Mouse (Mus musculus) intestine, postnatal 0 days (tissue): ENCODE results near the gene Gm20716. TPM values are rescaled to one million over a fixed set of nuclear protein-coding genes. Genes with fewer than 3 reads are reported as not detected.
"Not testable (repeated sequence)": the region's sequence is repeated elsewhere in the genome, so short reads cannot be mapped to it uniquely, and the experiment has no call there.

Experiments used
- ATAC-seq: fragments of 200-750 bp; cut with Nextera tagmentation; 2 replicates; pipeline ENCODE4 v1.8.0; 2017; ENCODE audit warnings: mild to moderate bottlenecking, moderate TSS enrichment, moderate library complexity
- H3K27ac ChIP-seq: fragments of 300-500 bp; sonication (generic); 2 replicates; pipeline ENCODE4 v1.5.1; 2014; ENCODE audit warnings: mild to moderate bottlenecking, low read depth, low read length, moderate library complexity
- H3K27me3 ChIP-seq: fragments of 300-500 bp; sonication (generic); replicated peaks from 2 replicates; pipeline ENCODE4 v1.6.1; 2014; ENCODE audit warnings: low read length, mixed read lengths; ENCODE audit not compliant: control insufficient read depth, insufficient read depth
- H3K36me3 ChIP-seq: fragments of 300-500 bp; sonication (generic); 2 replicates; pipeline ENCODE4 v1.6.1; 2014; ENCODE audit warnings: mild to moderate bottlenecking, moderate library complexity; ENCODE audit not compliant: control insufficient read depth, insufficient read depth
- H3K4me1 ChIP-seq: fragments of 300-500 bp; sonication (generic); replicated peaks from 2 replicates; pipeline ENCODE4 v1.6.1; 2014; ENCODE audit warnings: antibody characterized with exemption, low read length, mixed read lengths; ENCODE audit not compliant: control insufficient read depth, insufficient read depth
- H3K4me2 ChIP-seq: fragments of 300-500 bp; sonication (generic); replicated peaks from 2 replicates; pipeline ENCODE4 v1.6.1; 2014; ENCODE audit warnings: low read depth, mild to moderate bottlenecking, moderate library complexity
- H3K4me3 ChIP-seq: fragments of 300-500 bp; sonication (generic); 2 replicates; pipeline ENCODE4 v1.5.1; 2014; ENCODE audit warnings: low read depth, low read length
- H3K9ac ChIP-seq: fragments of 300-500 bp; sonication (generic); 2 replicates; pipeline ENCODE4 v1.6.1; 2014; ENCODE audit warnings: mild to moderate bottlenecking, low read depth, low read length
- H3K9me3 ChIP-seq: fragments of 300-500 bp; sonication (generic); 2 replicates; pipeline ENCODE4 v1.6.1; 2016; ENCODE audit warnings: mixed run types; ENCODE audit not compliant: control insufficient read depth
- CTCF ChIP-seq: sonication (generic); IDR thresholded peaks from 2 replicates; pipeline ENCODE4 v1.5.1; 2016; ENCODE audit warnings: low read depth, mild to moderate bottlenecking, control low read depth, antibody characterized with exemption, moderate library complexity
- WGBS: fragments of 180-500 bp; shearing (Covaris S2); extraction: QIAGEN DNeasy Blood & Tissue Kit; methylation state at CpG from one replicate; pipeline ENCODE4 v1.1.7; 2014; 5-methylcytosine and 5-hydroxymethylcytosine counted together
- polyA plus RNA-seq: library from polyadenylated mRNA; unstranded; fragments of >200 nt; fragmentation: Nextera tagmentation; extraction: Ambion mirVana; gene quantifications from 2 replicates; pipeline ENCODE4 v1.2.1, GENCODE M21; 2015

Gm20716 gene
- polyA plus RNA-seq, 1 experiment from 2014 or later: 4.8 TPM

GRCm38 (mm10) chr2:168160370-168160930, 69.7 kb downstream of the Gm20716 start:
- Histone ChIP-seq H3K9ac (no peak overlapping the region), H3K9me3 (no peaks in the 10 kb centered on the region), H3K4me3 (no peak overlapping the region), H3K27ac (no peak overlapping the region), H3K4me2 (no peak overlapping the region), H3K27me3 (no peaks in the 10 kb centered on the region), H3K4me1 (no peaks in the 10 kb centered on the region; the same call in none of the 2 replicates), H3K36me3 (no peaks in the 10 kb centered on the region)
- ATAC-seq: no peak
- WGBS: 79% methylated on average over 9 of the region's 9 CpGs
- no peak for TF ChIP-seq CTCF

GRCm38 (mm10) chr2:168158911-168159711, 71.1 kb downstream of the Gm20716 start:
- TF ChIP-seq CTCF: no peak
- Histone ChIP-seq H3K36me3 (no peaks in the 10 kb centered on the region), H3K4me2 (peak overlapping the region; percentile 74), H3K27me3 (no peaks in the 10 kb centered on the region), H3K4me3 (peak overlapping the region; percentile 28), H3K9ac (no peak overlapping the region; the same call in 1 of the 2 replicates), H3K9me3 (no peaks in the 10 kb centered on the region), H3K4me1 (no peaks in the 10 kb centered on the region; the same call in none of the 2 replicates), H3K27ac (no peak overlapping the region; the same call in 1 of the 2 replicates)
- ATAC-seq: peak; percentile 9
- 7% methylated on average over 24 of the region's 25 CpGs for WGBS

- not testable (repeated sequence) for H3K9me3 ChIP-seq, H3K27me3 ChIP-seq, H3K4me3 ChIP-seq, H3K27ac ChIP-seq, H3K4me2 ChIP-seq, H3K36me3 ChIP-seq, H3K4me1 ChIP-seq, H3K9ac ChIP-seq, ATAC-seq
- WGBS: 51% methylated on average over 9 of the region's 11 CpGs
Observed at GRCm38 (mm10) chr2:168157974-168158373, 72.2 kb downstream of the Gm20716 start.

GRCm38 (mm10) chr2:168156361-168156760, 73.8 kb downstream of the Gm20716 start:
- Histone ChIP-seq H3K27ac (no peak overlapping the region), H3K4me1 (peaks cover 5% of the 10 kb centered on the region; the same call in 1 of the 2 replicates), H3K9ac (no peak overlapping the region), H3K4me3 (no peak overlapping the region), H3K4me2 (no peak overlapping the region), H3K27me3 (no peaks in the 10 kb centered on the region), H3K9me3 (no peaks in the 10 kb centered on the region), H3K36me3 (no peaks in the 10 kb centered on the region)
- TF ChIP-seq CTCF: no peak
- 76% methylated on average over 14 of the region's 14 CpGs for WGBS
- ATAC-seq: no peak

GRCm38 (mm10) chr2:168155666-168156065, 74.5 kb downstream of the Gm20716 start:
- WGBS: 93% methylated on average over 7 of the region's 7 CpGs
- H3K27ac ChIP-seq: no peak overlapping the region
- H3K36me3 ChIP-seq: no peaks in the 10 kb centered on the region
- no peak for ATAC-seq
- no peak overlapping the region for H3K9ac ChIP-seq
- peaks cover 5% of the 10 kb centered on the region; the same call in 1 of the 2 replicates for H3K4me1 ChIP-seq
- H3K27me3 ChIP-seq: no peaks in the 10 kb centered on the region
- H3K9me3 ChIP-seq: no peaks in the 10 kb centered on the region
- H3K4me2 ChIP-seq: no peak overlapping the region
- H3K4me3 ChIP-seq: no peak overlapping the region
- TF ChIP-seq CTCF: no peak

- peak overlapping the region; percentile 67 for H3K27ac ChIP-seq
- 0 out of 2 replicates have a peak overlapping the region, but pooled peaks have one; percentile 4 for H3K4me3 ChIP-seq
- peak overlapping the region; percentile 49 for H3K4me2 ChIP-seq
- peak overlapping the region; percentile 14; the same call in 1 of the 2 replicates for H3K9ac ChIP-seq
- peaks cover 5% of the 10 kb centered on the region; the same call in 1 of the 2 replicates for H3K4me1 ChIP-seq
- H3K9me3 ChIP-seq: no peaks in the 10 kb centered on the region
- peak; percentile 96 for ATAC-seq
- WGBS: 18% methylated on average over 14 of the region's 14 CpGs
- TF ChIP-seq CTCF: peak; percentile 91
- no peaks in the 10 kb centered on the region for H3K36me3 ChIP-seq
- H3K27me3 ChIP-seq: no peaks in the 10 kb centered on the region
Observed at GRCm38 (mm10) chr2:168154090-168154881, 75.9 kb downstream of the Gm20716 start.
